Mouse (Mus musculus) CH12.LX (cell line): ENCODE measurements around the gene Usp6nl.

Experiments
- CTCF ChIP-seq, 2 experiments: IDR thresholded peaks in 1 of 2; conservative IDR thresholded peaks in 1 of 2; 2 replicates each; pipeline ENCODE4 v1.5.1; 2011 to 2012; ENCODE audit warnings: low read depth in 2 of 2, low read length in 2 of 2, improper control_type of control experiment in 1 of 2, inconsistent platforms in 1 of 2, mild to moderate bottlenecking in 1 of 2, moderate library complexity in 1 of 2
- E2F4 ChIP-seq: IDR thresholded peaks from 2 replicates; pipeline ENCODE4 v1.6.1; 2011; ENCODE audit warnings: low read depth, low read length, improper control_type of control experiment; ENCODE audit not compliant: insufficient replicate concordance
- EP300 ChIP-seq: IDR thresholded peaks from 2 replicates; pipeline ENCODE4 v1.6.1; 2011; ENCODE audit warnings: low read length, improper control_type of control experiment
- JUN ChIP-seq: IDR thresholded peaks from 2 replicates; pipeline ENCODE4 v1.6.1; 2011; ENCODE audit warnings: low read depth, mild to moderate bottlenecking, low read length, improper control_type of control experiment, moderate library complexity; ENCODE audit not compliant: insufficient read depth
- KAT2A ChIP-seq: IDR thresholded peaks from 2 replicates; pipeline ENCODE4 v1.6.1; 2012; ENCODE audit warnings: low read length, improper control_type of control experiment, inconsistent platforms; ENCODE audit not compliant: insufficient replicate concordance
- POLR2A ChIP-seq: IDR thresholded peaks from 2 replicates; pipeline ENCODE4 v1.6.1; 2011; ENCODE audit warnings: low read depth, mild to moderate bottlenecking, improper control_type of control experiment, low read length
- RCOR1 ChIP-seq: conservative IDR thresholded peaks from 2 replicates; pipeline ENCODE4 v1.6.1; 2012; ENCODE audit warnings: low read depth, mild to moderate bottlenecking, inconsistent platforms, low read length, improper control_type of control experiment
- TCF12 ChIP-seq: IDR thresholded peaks from 2 replicates; pipeline ENCODE4 v1.6.1; 2014; ENCODE audit warnings: low read depth, mild to moderate bottlenecking, inconsistent platforms, low read length, improper control_type of control experiment
- ZNF384 ChIP-seq: IDR thresholded peaks from 2 replicates; pipeline ENCODE4 v1.6.1; 2012; ENCODE audit warnings: low read depth, low read length, improper control_type of control experiment, inconsistent platforms

DNA sequence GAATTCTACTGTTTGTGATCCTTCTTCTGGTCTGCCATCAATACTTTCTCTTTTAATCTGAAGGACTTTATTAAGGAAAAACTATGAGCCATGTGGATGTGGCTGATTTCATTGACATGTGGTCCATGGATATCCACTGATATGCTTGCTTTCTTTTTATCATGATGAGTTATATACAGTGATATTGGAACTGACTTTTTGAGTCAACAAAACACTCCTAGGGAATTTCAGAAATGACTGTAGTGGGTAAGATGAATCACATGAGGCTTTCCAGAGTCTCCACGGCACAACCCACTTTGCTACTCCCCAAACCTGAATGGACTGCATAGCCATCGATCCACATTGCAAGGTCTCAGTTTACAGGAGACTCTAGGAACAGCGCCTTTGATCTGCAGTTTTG is 2.3 kb upstream of the Usp6nl start:
- TF ChIP-seq CTCF (conservative IDR thresholded peaks at IDR 0.05 in 1 of 2, IDR thresholded peaks at IDR 0.05 in 1 of 2; ENCODE audit: low read depth in 2 of 2, low read length in 2 of 2) (no peak), EP300 (peak; percentile 65), JUN (peak; percentile 45; the same call in 1 of the 2 replicates), POLR2A (no peak), ZNF384 (no peak), RCOR1 (no peak), KAT2A (no peak), TCF12 (no peak), E2F4 (no peak)
